Mouse (Mus musculus) kidney, postnatal 25 days (tissue): Measurements from ENCODE around the gene Parvg.
"Not testable (repeated sequence)": the region's sequence is repeated elsewhere in the genome, so short reads cannot be mapped to it uniquely, and the experiment has no call there.

ENCODE experiments used
- DNase-seq, 2 experiments: peaks; one replicate each; pipeline ENCODE4 v3.0.0; 2021; ENCODE audit warnings: mixed read lengths in 2 of 2

Gene Parvg

DNA sequence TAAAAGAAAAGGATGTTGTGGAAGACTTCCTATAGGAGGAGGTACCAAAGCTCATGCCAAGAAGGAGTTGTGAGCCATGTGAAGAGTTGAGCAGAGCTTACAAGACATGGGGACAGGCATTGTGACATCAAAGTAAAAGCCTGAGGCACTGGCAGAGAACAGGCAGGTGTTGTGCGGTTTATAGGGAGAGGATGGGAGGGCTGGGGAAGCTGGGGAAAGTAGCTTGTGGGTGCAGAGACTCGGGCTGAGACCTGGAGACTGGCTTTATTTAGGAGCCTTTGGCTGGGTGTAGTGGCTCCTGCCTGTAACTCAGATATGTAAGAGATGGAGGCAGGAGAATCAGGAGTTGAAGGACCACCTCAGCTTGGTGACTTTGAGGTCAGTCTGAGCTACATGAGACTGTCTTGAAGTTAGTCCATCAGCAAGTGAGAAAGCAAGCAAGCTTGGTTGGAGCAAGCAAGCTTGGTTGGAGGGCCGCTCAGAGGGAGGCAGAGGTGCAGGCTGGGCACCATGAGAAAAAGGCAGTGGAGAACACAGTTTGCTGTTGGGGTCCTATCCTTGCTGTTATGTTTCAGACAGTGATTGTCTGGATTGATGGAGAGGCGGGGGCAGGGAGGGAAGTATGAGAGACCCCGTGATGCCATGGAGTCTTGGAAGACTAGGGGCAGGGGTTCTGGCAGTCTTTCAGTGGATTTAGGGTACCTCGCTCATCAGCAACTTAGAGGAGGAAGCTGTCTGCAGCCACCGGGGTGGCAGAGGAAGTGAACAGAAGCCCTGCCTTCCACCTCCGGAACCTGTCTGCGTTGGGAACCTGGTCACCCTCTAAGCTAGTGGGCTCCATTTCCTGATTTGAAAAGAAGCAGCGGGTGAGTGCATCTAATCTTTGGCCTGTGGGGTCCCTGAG, at the start of gene Parvg:
Gene Parvg, plus strand, starts transcription at position 61 of the 904 bp plus-strand sequence.
- DNase-seq = no peak

DNA sequence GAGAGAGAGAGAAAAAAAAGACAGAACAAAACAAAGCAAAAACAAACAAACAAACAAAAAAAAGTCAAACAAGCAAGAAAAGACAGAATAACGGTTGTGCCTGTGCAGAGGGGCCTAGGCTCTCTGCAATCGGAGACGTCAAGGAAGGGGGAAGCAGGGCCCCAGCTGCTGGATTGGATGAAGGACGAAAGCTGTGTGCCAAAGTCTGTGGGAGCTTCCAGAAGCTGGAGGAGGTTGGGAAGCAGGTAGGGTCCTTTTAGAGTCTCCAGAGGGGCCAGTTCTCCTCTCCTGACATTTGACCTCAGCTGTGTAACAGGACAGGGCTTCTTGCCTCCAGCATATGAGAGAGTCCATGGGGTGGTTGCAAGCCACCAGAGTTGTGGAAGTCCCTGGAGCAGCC, 47.8 kb upstream of the Parvg start:
- no peak for DNase-seq

- DNase-seq = peak; percentile 64 to 87
Measured at GRCm38 (mm10) chr15:84278091-84278490, 45.7 kb upstream of the Parvg start.

- no peak for DNase-seq
Measured at GRCm38 (mm10) chr15:84278656-84279055, 45.2 kb upstream of the Parvg start.

DNA sequence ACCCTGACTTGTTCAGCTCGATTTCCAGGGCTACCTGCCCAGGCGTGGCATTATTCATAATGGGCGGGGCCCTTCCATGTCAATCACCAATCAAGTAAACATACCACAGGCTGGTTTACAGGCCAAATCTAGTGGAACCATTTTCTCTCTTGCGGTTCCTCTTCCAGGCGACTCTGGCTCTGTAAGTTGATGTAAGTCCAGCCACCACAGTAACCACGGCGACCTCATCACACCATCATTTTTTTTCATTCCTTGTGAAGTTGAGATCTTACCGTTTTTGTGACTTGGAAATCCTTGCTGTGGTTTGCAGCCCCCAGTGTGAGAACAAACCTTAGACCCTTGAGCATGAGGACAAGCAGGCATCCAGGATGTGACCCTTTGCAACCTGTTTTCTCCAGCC, 43.5 kb upstream of the Parvg start:
- no peak for DNase-seq

DNA sequence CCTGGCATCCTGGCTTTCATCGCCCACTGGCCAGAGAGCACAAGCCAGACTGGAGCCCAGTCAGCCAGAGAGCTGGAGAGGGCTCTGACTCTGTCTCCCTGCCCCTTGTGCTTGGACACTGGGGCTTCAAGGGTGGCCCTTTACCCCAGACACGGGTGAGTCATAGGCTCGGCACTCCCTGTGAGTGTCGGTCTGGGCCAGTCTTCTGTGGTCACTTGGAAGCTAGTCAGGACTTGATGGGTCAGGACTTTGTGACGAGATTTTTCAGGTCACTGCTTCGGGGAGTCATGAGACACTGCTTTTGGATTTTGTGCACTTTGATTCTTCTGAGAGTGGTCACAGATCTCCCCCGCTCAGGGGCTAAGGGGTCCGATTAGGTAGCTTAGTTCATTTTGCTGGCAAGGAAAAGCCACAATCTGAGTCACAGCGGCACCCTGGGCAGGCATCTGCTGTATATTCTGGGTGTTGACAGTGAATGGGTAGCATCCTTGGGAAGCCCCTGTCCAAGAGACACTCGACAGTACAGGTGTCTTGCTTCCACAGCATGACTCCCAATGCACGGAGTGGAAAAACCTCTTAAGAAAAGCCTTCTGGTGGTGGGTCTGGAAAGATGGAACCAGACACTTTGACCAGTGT, 43.0 kb upstream of the Parvg start:
- DNase-seq = peak; percentile 42 to 83

DNA sequence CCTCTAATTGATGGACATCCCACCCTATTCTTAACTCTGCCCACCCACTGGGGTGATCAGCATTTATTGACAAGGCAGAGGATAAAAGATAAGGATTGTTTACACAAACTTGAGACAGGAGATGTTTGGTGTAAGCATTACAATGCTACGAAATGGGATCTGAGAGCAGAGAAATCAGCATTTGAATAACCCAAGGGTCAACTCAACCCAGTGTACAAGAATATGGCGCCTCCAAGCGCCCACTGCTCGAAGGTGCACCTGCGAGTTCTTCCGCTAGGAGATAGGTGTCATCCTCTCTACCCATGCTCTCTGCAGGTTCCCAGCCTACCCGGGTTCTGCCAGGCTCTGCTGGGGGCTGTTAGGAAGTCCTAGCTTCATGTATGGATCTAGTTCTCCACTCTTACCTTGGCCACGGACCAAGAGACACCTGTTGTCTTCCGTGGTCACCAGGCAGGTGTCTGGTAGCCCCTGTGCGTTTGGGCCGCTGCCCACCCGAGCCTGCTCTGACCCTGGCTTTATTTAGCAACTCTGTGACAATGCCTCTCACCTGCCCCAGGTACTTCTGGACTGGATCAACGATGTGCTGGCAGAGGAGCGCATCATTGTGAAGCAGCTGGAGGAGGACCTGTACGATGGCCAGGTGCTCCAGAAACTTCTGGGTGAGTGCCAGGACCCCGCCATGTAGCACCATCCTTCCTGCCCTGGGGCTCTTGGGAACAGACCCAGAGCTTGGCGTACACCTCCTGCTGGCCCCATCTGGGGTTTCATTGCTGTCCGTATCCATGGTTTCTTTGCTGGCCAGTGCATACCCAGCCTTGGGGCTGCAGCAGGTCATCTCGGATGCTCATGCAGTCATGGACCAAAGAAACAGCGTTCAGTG, 41.4 kb upstream of the Parvg start:
- DNase-seq = no peak

- DNase-seq = peak; percentile 50 to 77
Measured at GRCm38 (mm10) chr15:84284059-84284458, 39.8 kb upstream of the Parvg start.

GRCm38 (mm10) chr15:84285453-84285852, 38.4 kb upstream of the Parvg start:
- no peak for DNase-seq

DNA sequence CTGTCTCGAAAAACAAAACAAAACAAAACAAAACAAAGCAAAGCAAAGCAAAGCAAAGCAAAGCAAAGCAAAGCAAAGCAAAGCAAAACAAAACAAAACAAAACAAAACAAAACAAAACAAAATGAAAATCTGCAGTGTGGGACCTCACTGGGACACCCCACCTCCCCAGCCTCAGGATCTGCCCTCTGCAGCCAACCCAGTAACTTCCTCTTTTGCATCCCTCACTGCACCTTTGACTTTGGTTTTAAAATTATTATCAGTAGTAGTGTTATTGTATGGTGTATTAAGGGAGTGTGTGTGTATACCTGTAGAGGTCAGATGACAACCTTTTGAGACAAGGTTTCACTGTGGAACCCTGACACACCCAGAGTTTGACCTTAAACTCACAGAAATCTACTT, 34.9 kb upstream of the Parvg start:
- not testable (repeated sequence) for DNase-seq

GRCm38 (mm10) chr15:84291097-84291496, 32.7 kb upstream of the Parvg start:
- no peak for DNase-seq

GRCm38 (mm10) chr15:84293590-84293989, 30.2 kb upstream of the Parvg start:
- no peak for DNase-seq

DNA sequence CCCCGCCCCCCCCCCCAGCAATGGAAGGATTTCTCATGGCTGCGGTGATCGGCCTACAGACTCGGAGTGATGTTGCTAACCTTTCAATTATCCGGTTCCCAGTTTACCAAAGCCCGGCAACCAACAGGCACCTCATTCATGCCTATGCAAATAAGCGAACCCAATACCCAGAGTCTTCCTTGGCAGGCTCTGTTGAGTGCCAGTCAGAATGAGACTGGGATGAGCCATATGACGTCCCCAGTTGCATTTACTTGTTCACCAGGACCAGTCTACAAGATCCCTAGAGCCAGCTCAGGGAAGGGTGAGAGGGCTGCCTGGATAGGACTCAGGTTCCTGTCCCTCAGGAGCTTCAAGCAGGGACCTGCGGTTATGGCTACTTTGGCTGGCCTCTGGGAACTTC, 29.4 kb upstream of the Parvg start:
- no peak for DNase-seq

- no peak for DNase-seq
Measured at GRCm38 (mm10) chr15:84295225-84295624, 28.6 kb upstream of the Parvg start.

DNA sequence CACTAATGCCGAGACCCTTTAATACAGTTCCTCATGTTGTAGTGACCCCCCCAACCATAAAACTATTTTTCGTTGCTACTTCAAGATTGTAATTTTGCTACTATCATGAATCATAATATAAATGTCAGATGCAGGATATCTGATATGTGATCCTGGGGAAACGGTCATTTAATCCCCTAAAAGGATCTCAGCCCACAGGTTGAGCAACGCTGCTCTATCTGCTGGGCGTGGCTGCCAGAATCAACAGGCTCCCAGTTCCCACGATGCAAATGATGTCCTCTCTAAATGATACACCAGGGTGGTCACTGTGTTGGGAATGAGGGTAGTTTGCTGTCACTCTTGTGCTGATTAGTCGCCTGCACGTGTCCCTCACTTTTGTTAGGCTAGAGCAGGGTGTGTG, 26.4 kb upstream of the Parvg start:
- DNase-seq = no peak

GRCm38 (mm10) chr15:84298804-84299370, 24.9 kb upstream of the Parvg start:
- peak in 1 of 2 experiments; percentile 54 for DNase-seq

DNA sequence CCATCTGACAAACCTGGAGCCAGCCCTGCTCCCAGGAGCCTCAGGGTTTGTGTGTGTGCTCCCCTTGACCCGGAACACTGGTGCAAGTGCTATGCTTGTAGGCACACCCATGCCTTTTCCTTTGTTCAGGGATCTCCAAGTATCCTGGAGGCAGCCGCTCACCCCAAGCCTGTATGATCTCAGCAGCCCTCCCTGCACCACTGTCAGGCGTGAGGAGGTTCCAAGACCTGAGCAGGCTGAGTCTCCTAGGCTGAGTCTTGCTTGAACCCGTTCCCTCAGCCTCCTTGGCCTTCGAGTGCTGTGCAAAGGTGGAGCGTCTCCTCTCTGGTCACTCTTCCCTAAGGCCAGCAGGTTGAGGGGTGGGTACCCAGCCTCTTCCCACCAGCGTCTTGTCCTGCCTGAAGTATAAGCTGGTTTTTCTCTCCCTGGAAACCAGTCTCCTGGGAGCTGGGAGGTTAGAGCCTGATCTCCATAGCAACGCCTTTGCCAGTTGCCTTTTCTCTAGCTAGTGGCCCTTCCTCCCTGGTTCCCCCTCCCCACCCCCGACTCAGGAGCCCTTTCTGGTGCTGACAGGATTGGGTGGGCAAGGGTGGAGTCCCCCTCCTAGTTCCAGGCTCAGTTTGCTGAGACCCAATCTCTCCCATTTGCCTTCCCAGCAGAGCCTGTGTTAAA, 24.0 kb upstream of the Parvg start:
- DNase-seq = no peak

- DNase-seq = no peak
Measured at GRCm38 (mm10) chr15:84300591-84300990, 23.2 kb upstream of the Parvg start.

- peak; percentile 36 to 65 for DNase-seq
Measured at GRCm38 (mm10) chr15:84301026-84301425, 22.8 kb upstream of the Parvg start.

DNA sequence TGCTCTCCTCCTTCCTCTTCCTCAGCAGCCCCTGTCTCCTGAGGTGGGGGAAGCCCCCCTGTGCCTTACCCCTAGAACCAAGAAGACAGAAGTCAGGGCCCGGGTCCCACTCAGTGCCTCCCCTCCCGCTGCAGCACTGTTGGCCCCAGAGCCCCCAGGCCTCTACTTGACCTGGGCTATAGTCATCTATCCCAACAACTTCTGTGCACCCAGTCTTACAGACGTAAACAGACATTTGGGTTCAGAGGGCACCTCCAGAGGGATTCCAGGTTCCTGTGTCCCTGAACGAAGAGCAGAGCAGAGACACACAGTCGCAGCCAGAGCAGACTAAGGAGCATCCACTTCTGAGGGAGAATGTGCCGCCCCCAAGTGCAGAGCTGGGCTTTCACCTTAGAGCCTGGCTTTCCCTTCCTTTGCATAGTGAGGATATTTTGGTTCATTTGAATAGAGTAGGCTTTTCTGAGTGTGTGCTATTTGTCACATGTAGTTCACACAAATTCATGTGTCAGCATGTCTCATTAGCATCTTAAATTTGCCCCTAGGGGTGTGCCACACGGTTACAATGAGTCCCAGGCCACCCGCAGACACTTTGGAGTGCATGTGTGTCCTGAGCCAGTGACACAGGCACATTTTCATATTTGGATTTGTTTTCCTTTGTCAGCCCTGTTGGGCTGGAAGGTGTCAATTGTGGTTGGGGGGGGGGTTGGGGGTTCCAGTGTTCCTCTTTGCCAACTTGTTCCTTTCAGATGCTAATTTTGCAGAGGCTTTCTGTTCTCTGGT, 22.0 kb upstream of the Parvg start:
- no peak for DNase-seq

DNA sequence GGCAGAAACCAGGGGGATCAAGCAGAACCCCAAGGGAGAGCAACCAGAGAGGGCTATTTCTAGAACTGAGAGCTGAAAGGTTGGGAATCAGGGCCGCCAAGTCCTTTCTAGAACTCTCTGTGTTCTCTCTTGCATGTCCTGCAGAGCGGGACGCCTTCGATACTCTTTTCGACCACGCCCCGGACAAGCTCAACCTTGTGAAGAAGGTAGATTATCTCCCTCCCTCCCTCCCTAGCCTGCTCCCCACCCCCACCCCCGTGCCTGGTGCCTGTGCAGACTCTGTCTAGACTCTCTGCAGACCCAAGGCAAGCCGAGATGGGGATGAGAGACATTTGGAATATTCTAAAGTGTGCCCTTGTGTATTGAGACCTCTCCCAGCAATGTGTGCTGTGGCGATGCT, 20.6 kb upstream of the Parvg start:
- DNase-seq = no peak
